Mouse (Mus musculus) cortical plate, adult 2 months (tissue): ENCODE results near the gene Sgsm1. TPM values are rescaled to one million over a fixed set of nuclear protein-coding genes. Genes with fewer than 3 reads are reported as not detected.
A peak's percentile ranks its signal among the peaks of the same experiment; 100 is the strongest.

Experiments used
- H3K27ac ChIP-seq: fragments of 200-500 bp; 2 replicates; pipeline ENCODE4 v1.5.1; 2012; ENCODE audit warnings: low read length, control low read depth, inconsistent platforms; ENCODE audit not compliant: insufficient read depth
- H3K4me1 ChIP-seq: fragments of 200-500 bp; 2 replicates; pipeline ENCODE4 v1.6.1; 2011; ENCODE audit warnings: low read length; ENCODE audit not compliant: control insufficient read depth, insufficient read depth
- H3K4me3 ChIP-seq: fragments of 200-500 bp; 2 replicates; pipeline ENCODE4 v1.5.1; 2011; ENCODE audit warnings: mild to moderate bottlenecking, low read length, control low read depth; ENCODE audit not compliant: insufficient read depth
- CTCF ChIP-seq: fragments of 200-500 bp; IDR thresholded peaks from 2 replicates; pipeline ENCODE4 v1.5.1; 2011; ENCODE audit warnings: mild to moderate bottlenecking, control low read depth, low read length; ENCODE audit not compliant: insufficient read depth; ENCODE audit errors: extremely low read depth
- POLR2A ChIP-seq: fragments of 200-500 bp; IDR thresholded peaks from 2 replicates; pipeline ENCODE4 v1.6.1; 2011; ENCODE audit warnings: mild to moderate bottlenecking, low read length, control low read depth; ENCODE audit not compliant: insufficient read depth; ENCODE audit errors: extremely low read depth
- polyA plus RNA-seq: library from polyadenylated mRNA; depleted of rRNA; stranded (reverse); fragments of >200 nt; gene quantifications from 2 replicates; pipeline ENCODE4 v1.2.3, GENCODE M21; 2012; rRNA removed

Gene Sgsm1
- polyA plus RNA-seq, 1 experiment = 58.1 TPM

DNA sequence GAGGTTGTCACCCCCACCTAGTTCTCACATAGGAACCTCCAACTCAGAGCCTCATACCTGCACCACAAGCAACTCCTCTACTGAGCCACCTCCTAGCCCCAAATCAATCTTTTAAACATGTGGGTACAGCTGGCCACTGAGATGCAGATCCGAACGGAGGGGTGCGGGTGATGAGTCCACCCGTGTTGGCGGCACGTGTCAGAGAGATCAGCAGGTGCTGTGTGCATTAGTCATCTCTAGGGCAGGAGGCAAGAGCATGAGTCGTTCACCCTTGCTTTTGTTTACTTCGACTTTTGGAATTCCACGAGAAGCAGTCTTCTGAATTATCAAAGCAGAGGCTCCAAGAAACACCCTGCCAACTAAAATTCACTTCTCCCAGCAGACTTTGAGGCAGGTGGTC lies 106.4 kb downstream of the Sgsm1 start:
- no peak for TF ChIP-seq POLR2A
- no peak for TF ChIP-seq CTCF
- no peak overlapping the region for H3K4me3 ChIP-seq
- peaks cover 1% of the 10 kb centered on the region for H3K4me1 ChIP-seq
- no peak overlapping the region for H3K27ac ChIP-seq

DNA sequence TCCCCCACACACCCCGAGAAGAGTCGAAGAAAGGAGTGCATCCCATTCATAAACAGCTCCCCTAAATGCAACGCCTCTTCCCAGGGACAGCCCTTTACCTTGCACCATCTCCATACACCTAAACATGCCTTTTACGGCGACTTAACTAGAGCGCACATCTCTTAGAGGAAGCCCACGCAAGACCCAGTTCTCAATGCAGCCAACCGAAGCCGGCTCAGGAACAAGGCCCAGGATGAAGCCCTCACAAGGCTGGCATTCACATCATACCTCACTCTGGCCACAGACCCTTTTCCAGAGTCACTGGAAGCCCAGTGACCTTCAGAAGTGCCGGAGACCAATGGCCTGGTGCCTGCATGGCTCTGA lies 110.8 kb downstream of the Sgsm1 start:
- TF ChIP-seq CTCF (no peak), POLR2A (no peak)
- peak overlapping the region; percentile 11; the same call in 1 of the 2 replicates for H3K27ac ChIP-seq
- H3K4me1 ChIP-seq = peaks cover 10% of the 10 kb centered on the region
- H3K4me3 ChIP-seq = no peak overlapping the region

DNA sequence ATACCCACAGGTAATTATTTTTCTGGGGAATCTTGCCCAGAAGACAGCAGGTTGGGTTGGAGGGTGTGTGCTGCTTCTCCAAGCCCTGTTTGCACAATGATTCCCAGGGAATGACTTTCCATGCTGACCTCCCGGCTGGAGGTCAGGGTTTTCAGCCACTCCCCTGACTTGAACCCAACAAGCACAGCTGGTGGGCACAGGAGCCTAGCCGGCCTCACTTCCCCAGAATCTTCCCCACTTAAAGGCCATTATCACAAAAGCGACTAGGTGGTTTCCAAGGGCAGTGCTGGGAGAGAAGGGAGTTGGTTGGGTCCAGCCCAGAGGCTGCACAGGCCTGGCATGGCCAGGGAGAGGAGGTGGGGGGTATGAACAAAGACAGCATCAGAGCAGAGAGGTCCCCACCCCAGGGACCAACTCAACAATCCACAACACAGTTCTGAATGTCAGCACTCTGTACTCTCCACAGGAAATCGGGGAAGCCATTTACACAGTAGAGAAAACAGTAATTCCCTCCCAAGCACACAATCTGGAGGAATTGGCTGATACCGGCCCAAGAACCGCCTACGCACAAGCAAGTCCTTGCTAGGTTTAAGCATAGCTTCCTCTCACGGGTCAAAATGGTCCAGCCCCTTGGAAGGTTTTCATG lies 111.3 kb downstream of the Sgsm1 start:
- H3K27ac ChIP-seq = peak overlapping the region; percentile 40
- H3K4me1 ChIP-seq = peaks cover 10% of the 10 kb centered on the region
- no peak overlapping the region for H3K4me3 ChIP-seq
- TF ChIP-seq POLR2A = no peak
- TF ChIP-seq CTCF = no peak

DNA sequence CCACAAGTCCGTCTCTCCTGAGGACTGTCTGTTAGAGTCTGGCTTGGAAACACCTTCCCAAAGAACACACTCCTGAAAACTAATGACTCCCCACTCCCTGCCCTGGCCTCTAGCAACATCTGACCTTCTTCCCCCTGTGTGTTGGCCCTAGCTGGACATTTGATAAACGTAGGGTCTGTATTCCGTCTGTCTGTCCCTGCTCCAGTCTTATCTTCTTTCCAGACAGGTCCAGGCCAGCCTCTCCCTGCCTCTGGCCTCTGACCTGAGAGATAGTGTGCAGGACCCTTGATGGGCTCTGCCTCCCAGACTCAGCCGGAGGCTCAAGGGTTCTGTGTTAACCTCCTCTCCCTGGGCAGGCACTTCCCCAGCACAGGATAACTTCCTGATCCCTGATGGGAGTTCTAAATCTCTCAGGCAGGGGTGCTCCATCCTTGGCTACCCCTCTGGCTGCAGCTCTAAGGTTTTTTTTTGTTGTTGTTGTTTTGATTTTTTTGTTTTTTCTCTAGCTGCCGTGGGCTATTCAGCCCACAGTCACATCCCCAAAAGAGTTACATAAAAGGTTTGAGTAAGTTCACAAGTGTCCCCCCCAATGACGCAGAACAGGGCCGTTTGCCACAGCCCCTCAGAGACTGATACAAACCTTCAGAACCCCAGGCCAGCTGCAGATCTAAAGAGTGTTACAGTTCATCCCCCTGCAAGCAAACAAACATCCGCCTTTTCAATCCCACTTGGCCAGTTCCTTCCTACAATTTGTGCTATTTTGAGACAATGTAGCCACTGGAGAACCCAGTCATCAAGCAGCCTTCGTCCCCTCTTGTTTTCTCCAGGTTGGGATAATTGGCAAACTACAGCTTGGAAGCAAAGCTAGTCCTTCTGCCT lies 113.4 kb downstream of the Sgsm1 start:
- H3K27ac ChIP-seq = peak overlapping the region; percentile 56; the same call in 1 of the 2 replicates

DNA sequence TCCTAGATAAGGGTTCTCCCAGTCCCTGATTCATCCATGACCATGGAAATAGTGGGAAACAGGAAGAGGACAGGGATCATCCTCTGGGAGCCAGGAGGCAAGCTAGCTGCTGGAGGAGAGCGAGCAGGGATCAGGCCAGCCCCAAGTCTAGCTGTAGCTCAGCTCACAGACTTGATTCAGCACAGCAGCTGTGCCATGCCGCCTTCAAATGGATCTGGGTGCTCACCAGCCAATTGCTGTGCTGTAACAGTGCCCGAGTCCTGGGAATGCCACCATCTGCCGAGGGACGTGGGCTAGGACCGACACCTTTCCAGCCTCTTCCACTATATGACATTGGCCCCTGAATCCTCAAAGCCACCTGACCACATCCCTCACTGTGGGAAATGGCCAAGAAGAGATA lies 114.7 kb downstream of the Sgsm1 start:
- TF ChIP-seq POLR2A = no peak
- no peak for TF ChIP-seq CTCF
- peak overlapping the region; percentile 7 for H3K27ac ChIP-seq
- H3K4me1 ChIP-seq = peaks cover 10% of the 10 kb centered on the region

More for the DNA sequence above, 113.4 kb downstream of the Sgsm1 start:
- no peak for TF ChIP-seq CTCF
- TF ChIP-seq POLR2A = no peak
- Histone ChIP-seq H3K4me3 (no peak overlapping the region), H3K4me1 (peaks cover 10% of the 10 kb centered on the region)

DNA sequence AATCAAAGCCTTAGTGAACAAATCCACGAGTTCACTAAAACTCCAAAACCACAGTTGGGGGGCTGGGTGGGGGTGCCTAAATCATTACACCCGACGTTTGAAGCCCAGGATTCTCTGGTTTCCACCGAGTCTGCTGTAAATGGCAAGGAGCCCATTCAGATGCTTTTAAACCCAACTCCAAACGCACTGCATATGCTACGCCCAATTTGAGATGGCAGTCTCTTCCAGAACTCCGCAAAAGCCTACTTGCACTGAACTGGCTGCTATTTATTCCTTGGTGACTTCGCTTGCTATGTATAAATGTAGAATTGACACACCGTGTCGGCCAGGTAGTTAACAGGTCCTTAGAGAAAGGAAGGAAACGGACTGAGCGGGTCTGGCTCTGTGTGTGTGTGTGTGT lies 115.1 kb downstream of the Sgsm1 start:
- H3K27ac ChIP-seq = peak overlapping the region; percentile 7
- no peak overlapping the region for H3K4me3 ChIP-seq
- TF ChIP-seq POLR2A = no peak
- TF ChIP-seq CTCF = no peak
- H3K4me1 ChIP-seq = peaks cover 10% of the 10 kb centered on the region

More for the DNA sequence above, 114.7 kb downstream of the Sgsm1 start:
- no peak overlapping the region for H3K4me3 ChIP-seq

DNA sequence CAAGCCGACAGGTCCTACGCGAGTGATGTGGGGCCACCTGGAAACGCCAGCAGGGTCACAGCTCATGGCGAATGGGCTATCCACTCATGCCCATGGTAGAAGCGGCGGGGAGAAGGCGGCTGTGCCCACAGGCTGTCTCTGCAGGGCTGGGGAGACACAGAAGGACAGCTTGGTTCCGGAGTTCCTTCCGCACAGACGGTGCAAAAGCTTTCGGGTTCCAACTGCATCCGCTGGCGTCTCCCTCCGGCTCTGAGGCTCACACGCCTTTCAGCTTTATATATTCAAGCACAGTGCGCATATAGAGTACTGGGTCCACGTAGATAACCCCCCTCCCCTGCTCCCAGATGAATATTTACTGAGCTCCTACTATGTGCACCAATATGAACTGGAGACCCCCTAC lies 116.8 kb downstream of the Sgsm1 start:
- H3K27ac ChIP-seq = peak overlapping the region; percentile 30; the same call in 1 of the 2 replicates

More for the DNA sequence above, 116.8 kb downstream of the Sgsm1 start:
- Histone ChIP-seq H3K4me1 (peaks cover 10% of the 10 kb centered on the region; the same call in 1 of the 2 replicates), H3K4me3 (peak overlapping the region; percentile 44)
- TF ChIP-seq CTCF (no peak), POLR2A (peak; percentile 72; the same call in 1 of the 2 replicates)

Other genes starting within 250 kb of the Sgsm1 start
- gene Crybb2, start 240.7 kb downstream of the Sgsm1 start, polyA plus RNA-seq = not detected in 2 replicates
- gene Crybb3, start 229.2 kb downstream of the Sgsm1 start, polyA plus RNA-seq = 4.6 and 5.7 TPM in 2 replicates
- 25.4 and 28.2 TPM in 2 replicates for gene 2900026A02Rik, start 89.5 kb downstream of the Sgsm1 start, polyA plus RNA-seq
- not detected in 2 replicates for gene Tmem211, start 83.9 kb downstream of the Sgsm1 start, polyA plus RNA-seq
- gene Aym1, start 46.5 kb upstream of the Sgsm1 start, polyA plus RNA-seq = 0.25 and 0.32 TPM in 2 replicates
- 28.9 and 32.3 TPM in 2 replicates for gene Wscd2, start 179.5 kb upstream of the Sgsm1 start, polyA plus RNA-seq